Mouse (Mus musculus) embryo, embryonic 9.5 days (tissue): ENCODE measurements around the gene Plcl1.
A peak's percentile ranks its signal among the peaks of the same experiment; 100 is the strongest.

Experiments used
- DNase-seq: peaks from one replicate; pipeline ENCODE4 v3.0.0-alpha.2; 2017; ENCODE audit errors: extremely low spot score

The Plcl1 gene

DNA sequence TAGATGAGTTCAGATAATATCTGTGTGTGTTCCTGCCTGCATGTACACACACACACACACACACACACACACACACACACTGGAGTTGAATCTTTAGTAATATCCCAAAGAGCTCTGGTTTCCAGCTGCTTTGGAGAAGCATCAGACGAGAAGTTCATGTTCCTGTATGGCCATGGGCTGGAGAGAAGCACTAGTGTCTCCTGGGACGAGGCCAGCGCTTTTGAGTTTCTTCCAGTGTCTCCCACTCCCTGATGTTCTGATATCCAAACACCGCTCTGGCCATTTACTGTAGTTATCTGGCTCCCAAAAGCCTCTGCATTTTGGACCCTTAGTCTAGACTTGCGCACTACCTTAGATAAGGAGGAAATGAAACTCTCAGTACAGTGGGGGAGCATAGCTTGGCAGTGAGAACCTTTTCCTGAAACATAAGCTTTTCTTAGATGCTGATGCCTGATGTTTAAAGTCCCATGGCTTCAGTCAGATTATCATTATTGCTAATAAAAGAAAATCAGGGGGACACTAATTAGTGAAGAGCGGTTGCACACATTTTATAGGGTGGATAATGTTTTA, 207.1 kb downstream of the Plcl1 start:
- DNase-seq = no peak

DNA sequence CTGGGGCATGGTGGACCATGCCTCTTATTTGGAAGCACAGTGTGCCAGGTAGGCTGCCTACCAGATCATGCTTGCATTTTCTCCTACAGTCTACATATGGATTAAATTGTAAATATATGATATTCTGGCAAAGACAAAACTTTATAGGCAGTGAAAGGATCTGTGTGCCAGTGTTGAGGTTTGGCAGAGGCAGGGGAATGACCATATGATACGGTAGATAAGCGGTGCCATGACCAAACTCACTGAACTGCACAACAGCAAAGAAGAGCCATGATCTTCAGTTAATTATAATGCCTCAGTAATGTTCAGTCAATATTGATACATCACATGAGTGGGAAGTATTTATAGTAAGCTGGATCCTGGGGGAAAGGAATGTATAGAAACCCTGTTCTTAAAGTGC, 212.1 kb downstream of the Plcl1 start:
- no peak for DNase-seq

DNA sequence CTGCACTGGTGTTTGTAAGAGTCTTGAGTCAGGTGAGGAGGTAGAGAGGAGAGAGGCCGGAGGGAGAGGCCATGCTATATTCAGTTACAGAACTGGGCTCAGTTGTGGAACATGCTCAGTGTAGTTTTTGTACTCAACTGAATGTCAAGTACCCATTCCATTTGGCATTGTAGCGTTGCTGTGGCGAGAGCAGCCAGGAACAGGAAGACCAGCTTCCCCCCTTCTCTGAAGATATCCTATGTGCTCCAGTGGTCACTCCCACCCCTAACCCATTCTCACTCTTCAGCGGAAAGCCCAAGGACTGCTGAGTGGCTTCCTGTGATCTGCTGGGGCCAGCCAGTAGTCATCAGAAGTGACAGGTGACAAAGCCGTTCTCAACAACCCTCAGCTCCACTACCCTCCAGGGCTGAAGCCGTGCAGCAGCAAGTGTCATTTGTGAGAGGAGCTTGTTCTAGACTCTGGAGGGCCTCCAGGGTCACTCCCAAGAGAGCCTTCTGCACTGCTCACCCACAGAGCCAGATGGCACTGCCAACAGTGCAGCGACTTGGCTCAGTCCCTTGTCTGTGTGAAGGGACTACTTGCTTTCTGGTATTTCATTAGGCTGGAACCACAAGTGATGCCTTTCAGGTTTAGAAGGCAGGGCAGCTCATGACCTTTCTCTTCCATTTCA, 213.0 kb downstream of the Plcl1 start:
- DNase-seq = no peak

DNA sequence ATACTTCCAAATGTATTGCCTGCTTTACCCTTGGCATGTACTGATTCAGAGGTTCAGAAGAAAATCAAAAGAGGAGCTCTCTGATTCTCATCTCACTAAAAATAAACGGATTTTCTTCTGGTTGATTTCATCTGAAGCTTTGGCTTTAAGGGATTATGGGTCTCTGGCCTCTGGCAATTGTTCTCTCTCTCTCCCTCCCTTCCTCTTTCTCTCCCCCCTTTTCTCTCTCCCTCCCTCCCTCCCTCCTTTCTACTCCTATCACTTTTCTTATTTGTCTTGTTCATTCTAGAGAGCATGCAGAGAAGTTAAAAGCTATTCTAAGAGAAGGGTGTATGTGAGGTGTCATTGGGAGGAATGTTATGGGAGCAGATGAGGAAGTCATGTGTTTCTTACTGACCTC, 225.8 kb downstream of the Plcl1 start:
- no peak for DNase-seq

DNA sequence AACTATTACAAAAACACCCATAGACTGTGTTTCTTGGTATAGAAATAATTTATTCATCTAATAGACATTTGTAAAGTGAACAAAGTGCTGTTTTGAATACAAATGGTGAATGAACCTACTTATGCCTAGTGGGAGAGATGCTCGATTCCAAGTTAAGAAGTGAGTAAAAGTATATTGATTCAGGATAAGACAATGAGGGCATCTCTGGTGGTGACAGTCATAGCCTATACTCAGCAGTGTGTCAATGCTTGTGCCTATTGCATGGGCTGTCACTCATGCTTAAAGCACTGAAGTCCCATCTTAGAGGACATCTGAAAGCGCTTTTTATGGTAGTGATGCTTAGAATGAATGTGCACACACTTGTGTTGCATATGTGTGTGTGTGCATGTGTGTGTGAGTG, 226.3 kb downstream of the Plcl1 start:
- DNase-seq = no peak

DNA sequence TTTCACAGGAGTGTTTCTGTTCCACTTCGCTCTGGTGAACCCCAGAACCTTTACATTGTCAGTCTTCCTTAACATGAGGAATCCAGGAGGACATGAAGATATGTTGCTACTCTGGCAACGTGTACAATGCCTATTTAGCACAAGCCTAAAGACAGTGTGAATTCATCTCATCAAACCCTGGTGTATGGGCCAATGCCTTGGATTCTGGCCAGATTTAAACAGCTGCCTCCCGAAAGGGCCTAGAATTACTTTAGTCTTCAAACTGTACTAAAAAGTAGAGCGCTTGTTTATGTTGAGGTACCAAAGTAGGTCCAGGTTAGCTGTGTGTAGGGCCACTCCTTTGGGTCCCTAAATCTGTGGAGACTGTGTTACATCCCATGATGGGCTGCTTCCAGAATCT, 227.6 kb downstream of the Plcl1 start:
- DNase-seq = no peak

DNA sequence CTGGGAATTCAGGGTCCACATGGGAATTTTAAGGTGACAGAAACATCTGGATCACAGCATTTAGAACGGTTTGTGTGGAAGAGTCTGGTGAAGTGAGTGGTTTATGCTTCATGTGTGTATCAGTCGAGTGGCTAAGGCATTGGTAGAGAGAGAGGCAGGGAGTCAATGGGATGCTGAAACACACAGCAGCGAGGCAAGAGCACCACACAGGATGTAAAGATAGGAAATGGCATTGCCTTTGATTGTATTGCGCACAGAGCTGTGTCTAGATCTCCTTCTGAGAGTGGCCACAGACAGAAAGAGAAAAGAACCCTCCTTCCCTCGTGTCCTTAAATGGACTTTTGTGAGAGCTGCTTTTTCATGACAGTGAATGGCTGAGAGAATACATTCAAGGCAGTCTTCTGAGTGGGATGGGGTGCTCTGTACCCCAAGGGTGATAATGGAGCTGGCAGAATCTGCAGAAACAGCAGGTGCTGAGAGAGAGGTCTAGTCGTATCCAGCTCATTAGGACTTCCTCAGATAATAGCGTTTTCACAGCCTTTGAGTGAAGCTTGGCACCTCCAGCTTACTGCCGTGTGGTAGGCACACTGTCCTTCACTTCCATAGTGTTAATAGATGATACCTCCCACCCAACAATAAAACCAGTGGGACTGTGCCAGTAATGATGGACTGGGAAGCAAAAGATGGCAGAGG, 253.9 kb downstream of the Plcl1 start:
- DNase-seq = no peak

DNA sequence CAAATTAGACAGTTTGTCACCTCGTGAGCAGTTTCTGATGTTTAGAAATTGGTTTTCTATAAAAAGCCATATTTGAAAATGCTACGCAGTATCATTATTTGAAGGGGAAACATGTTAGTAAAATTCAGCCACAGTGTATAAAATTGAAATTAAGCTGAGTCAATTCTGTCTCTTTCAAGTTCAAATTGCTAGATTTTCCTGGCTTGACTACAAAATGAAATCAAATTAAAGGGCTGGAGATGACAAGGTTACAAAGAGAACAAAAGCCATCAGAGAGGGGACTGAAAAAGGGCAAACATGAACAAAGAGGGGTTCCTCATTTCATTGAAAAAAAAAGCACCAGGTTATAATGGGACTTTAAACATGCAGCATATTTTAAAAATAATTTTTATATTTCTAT, 255.7 kb downstream of the Plcl1 start:
- no peak for DNase-seq

DNA sequence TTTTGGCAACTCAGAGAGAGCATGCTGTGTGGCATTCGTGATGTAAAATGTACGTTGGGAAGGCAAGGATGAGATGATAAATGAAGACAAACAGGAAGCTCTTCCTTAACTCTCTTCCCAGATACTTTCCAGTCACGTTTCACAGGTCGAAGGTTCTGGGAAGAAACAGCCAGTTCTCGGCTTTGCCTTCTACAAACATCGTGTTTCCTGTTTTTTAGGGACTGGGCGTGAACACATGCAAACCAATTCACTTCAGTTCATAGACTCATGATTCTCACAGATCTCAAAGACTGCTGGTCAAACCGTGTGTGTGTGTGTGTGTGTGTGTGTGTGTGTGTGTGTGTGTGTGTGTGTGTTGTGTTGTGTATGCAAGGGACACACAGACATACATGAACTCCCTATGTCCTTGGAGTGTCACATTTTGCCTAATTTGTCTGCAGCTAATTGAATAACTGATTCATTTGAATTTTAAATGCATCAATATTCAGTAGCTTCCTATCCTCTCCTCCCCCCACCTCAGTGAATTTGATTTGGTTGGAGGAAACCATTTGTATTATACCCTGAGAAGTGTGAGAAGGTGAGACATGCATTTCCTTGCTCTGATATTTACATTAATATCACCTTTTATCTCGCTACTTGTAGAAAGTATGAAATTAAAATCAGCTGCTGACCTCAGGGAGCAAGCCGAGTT, 259.6 kb downstream of the Plcl1 start:
- no peak for DNase-seq

DNA sequence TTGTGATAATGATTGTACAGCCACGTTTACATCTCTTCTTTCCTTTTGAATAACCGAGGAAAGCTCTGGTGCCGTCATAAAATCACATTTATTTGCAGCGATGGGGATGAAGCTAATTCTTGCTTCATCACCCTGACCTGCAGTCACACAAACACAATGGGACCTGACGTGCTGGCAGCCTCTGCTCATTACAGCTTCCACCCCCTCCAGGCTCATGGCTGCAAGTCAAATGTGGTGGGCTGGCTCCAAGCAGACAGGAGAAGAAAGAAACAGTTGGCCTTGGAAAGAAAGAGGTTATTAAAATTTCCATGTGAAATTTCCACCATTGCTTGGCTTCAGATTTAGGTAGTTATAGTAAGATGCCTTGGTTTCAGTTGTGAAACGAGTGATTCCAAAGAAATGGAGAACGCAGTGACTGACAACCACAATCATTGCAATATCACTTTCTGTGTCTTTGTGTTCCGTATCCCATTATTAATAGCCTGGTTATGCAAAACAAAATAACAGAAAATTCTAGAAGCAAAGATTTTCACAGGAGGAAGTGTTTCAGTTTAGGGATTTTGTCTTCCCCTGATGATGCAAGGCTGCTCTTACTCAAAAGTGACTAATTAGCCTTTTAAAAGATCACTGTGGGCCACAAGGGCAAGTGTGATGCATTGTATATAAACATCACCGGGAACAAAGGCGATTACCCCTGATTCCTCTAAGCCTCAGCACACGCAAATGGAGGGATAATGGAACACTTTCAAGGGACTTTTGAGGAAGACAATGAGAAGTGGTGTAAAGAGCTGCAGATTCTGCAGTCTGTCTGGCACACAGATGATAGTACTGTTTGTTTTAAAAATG, 260.3 kb downstream of the Plcl1 start:
- peak; percentile 7 for DNase-seq

DNA sequence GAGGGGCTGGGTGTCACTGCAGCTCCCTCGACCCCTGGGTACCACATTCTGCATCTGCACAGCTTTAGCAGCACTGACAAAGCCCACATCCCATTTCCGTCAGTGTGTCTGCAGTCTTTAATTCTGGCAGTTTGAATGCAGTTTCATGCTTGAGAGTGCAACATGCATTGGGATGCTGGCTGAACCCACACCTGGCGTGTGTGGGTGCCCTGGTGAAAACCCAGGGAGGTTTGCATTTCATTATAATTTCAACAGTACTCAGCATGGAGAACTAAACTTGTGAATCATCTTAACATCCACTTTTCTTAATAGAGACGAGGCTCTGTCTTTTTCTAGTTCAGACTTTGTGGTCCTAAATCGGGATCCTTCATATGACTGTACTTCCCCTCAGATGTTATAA, 261.1 kb downstream of the Plcl1 start:
- DNase-seq = no peak

DNA sequence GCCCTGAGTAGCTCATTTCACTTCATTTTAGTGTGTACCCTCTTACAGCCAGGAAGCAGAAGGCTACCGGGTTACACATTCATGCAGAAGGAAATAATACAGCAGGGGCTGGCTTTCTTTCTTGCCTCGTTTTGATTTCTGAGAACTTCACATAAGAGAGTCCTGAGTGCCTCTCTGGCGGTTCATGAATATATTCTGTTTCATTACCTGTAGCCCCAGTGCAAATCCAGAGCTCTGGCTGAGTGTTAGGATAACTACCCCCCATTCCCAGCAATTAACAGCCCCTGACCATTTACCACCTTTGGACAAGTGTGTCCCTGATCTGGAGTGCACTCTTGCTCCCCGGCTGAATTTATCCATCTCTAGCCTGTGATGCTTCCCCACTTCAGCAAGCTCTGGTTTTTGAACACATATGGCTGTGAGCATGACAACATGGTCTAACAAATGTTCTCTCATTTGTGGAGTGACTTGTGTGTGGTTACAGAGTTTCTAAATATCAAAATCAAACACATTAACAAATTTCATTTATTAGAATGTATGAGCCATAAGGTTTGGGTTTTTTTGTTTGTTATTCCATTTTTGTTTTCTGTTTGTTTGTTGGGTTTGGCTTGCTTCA, 263.0 kb downstream of the Plcl1 start:
- no peak for DNase-seq

DNA sequence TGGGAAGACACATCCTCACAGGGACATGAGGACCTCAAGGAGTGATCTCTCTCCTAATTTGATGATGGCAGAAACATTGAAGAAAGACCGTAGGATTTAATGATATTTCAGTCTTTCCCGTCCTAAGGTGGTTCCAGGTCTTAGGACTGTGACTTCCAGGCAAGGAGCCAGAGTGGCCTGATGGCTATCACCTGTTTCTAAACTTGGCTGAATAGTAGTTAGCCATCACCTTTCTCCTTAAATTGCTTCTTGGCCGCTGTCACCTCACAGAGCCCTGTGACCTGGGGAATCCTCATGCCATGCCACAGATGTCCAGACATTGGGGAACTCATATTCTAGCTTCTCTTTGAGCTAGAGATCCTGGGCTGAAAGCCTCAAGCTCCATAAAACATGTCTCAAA, 277.0 kb downstream of the Plcl1 start:
- no peak for DNase-seq

DNA sequence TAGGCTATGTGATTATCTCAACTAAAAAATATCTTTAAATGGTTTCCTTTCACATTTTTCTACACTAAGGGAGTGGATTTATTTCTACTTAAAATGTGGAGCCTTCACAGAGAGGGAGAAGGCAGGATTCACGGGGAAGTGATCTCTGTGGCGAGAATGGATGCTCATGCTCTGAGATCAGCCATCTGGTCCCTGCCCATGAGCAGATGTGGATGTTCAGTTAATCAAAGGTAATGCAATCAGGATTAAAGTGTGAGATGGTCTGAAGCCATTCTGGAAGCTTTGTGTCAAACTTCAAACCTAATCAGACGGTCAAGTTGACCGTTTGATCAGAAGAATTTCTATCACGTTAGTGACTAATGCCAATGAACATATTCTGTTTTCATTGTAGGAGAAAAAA, 280.5 kb downstream of the Plcl1 start:
- DNase-seq = no peak

DNA sequence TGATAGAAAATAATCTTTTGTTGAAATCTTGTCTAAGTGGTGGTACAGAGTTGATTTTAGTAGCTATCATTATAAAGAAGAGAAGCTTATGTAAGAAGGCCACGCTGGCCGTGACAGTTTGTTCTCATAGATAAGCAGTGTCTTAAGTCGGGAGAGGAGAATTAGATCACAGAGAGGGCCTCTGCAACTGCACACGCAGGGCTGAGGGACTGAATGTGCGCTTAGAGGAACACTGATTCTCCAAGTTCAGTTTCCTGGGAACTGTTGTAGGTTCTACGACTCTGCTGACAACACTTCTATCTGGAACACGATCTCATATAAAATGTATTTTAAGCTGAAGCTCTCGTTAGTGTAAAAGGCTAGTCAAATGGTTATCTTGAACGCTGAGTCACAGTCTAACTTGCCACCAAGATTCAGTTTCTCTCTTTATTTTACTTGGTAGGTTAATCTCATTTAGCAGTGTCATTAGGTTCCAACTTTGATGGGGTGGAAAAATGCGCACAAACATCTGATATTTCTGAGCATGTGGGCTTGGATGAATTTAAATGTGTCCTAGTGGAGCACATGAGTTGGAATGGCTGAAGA, 288.0 kb downstream of the Plcl1 start:
- no peak for DNase-seq

DNA sequence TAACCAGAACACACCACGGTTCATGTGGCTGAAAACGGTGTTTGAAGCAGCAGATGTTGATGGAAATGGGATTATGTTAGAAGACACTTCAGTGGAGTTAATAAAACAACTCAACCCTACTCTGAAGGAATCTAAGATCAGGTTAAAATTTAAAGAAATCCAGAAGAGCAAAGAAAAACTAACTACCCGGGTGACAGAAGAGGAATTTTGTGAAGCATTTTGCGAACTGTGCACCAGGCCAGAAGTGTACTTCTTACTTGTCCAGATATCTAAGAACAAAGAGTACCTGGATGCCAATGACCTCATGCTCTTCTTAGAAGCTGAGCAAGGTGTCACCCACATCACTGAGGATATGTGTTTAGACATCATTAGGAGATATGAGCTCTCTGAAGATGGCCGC, 290.5 kb downstream of the Plcl1 start:
- no peak for DNase-seq

DNA sequence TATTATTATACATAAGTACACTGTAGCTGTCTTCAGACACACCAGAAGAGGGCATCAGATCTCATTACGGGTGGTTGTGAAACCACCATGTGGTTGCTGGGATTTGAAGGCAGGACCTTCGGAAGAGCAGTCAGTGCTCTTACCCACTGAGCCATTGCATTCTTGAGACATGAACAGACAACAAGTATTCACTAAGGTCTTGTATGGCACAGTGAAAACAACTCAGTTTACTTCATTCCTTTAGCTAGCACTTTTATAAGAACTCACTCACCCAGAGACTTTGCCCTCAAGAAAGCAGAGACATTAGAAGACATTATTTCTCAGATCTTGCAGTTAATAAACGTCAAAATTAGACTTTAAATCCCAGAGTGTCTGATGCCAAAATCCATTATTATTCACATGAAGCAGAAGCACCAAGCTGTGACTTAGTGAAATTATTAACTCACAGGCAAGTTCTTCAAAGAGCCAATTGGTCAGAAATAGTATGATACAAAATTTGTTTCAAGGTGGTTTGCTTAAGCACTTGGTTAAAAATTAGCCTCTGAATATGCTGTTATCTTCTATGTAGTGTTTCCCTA, 293.8 kb downstream of the Plcl1 start:
- DNase-seq = no peak

DNA sequence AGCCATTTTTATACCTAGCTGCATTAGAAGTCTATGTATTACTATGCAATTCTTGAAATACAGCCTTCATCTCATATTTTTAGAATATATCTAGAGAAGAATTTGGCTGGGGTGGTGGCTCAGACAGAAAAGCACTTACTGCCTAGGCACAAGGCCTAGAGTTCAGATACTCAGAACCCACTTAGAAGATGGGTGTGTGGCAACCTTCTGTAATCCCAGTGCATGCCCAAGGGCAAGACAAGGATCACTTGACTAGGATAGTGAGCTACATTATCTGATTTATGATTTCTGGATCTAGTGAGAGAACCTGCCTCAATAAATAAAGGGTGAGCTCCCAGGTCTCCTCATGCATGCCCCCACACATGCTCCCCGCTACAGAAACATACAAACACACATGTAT, 294.3 kb downstream of the Plcl1 start:
- DNase-seq = no peak

DNA sequence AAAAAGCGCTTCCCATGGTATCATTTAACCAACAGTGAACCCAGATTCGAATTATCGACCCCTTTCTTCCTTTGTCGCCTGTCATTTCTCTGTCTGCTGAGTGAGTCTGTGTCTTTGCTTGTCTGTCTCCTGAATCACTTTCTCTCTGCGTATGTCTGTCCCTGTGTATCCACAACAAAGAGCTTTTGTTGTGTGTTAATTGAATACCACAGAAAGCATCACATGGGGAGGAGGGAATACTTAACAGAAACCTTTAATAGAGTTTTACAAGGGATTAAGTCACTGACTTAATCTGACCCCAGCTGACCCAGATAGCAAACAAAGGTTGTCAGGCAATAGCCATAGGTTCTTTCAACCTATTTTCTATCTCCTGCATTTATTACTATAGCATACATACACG, 295.0 kb downstream of the Plcl1 start:
- no peak for DNase-seq

DNA sequence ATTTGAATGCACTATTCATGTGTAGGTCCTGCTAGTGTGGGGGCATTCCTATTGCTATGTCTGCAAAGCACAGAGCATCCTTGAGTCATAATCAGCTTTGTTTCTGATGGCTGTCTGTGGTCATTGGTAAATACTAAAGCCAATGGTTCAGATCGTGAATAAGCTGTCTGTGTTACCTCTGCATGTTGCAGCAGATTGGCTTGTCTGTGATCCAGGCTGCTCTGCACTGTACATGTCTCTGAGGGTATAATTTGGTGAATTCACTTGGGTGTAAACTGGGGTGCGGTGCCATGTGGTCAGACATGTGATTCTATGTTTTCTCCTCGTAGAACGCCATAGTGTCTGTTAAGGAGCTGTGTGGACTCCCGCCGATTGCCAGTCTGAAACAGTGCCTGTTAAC, 295.9 kb downstream of the Plcl1 start:
- no peak for DNase-seq

DNA sequence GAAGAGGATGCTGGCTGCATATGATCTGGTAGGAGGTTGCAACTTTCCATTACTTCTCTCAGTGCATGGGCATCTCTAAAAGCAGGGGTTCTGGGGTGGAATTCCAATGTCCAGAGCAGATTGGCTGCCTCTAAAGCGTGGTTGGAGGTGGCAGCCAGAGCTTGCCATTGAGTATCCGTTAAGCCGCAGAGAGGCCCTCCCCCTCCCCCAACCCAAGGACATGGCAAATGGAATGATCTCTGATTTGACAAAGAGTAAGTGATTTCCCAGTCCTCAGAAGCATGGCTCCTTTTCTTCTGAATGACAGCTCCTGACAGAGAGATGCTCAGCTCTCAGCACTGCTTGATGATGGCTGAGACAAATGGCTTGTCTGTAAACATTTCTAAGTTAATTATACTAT, 296.4 kb downstream of the Plcl1 start:
- peak; percentile 7 for DNase-seq
